Mouse (Mus musculus): ENCODE data around the gene Gm6034. TPM values are rescaled to one million over a fixed set of nuclear protein-coding genes. Genes with fewer than 3 reads are reported as not detected.
"Not testable (repeated sequence)": the region's sequence is repeated elsewhere in the genome, so short reads cannot be mapped to it uniquely, and the experiment has no call there.

The Gm6034 gene
- total RNA-seq (2022), result not detected

DNA sequence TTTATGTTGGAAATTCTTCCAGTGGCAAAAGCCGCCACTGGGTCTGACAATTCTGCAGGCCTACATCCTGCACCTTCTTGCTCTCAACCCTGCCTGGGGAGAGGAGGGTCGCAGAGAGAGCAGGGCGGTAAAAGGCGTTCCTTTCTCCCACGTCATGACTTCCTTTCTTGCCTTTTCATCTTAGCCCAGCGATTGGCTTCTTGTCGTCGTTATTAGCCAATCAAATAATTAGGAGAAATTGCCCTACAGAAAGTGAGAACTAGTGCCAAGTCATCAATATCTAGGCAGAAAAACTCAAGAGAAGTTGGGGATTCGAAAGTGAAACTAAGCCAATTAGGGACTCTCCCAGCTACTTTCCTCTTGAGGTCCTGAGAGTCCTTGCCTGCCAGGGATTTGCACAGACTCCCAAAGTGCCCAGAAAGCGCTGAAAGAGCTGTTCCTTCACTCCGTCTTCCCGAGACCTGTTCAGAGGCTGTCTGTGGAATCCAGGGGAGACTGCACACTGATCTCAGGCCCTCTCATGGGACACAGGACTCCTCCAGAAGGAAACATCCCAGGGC, at the start of gene Gm6034, which contains the start of gene H2-T22:
Gene Gm6034 (plus strand): TSS at position 352 of the 560 bp plus-strand sequence.
Gene H2-T22 (minus strand): TSS at position 138 of the 560 bp plus-strand sequence.
- peak in 1 of 2 experiments; percentile 68 for DNase-seq (ENCODE audit: low spot score in 2 of 2)

DNA sequence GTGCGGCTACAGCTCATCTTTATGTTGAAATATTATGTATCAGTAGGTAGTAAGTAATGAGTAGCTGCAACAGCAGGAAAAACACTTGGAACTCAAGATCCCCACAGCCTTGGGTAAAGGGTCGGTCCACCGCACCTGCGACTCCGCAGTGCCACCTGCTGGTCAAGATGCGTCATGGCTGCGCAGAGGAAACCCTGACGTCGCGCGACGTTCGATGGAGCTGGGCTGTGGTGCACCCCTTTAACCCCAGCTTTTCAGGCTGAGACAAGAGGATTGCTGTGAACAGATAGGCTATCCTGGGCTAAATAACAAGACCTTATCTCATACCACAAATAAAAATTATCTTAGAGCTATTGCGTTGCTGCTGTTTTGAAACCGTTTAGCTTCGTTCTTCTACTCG, 49.1 kb upstream of the Gm6034 start:
- peak; percentile 44 to 48 for DNase-seq (ENCODE audit: low spot score in 2 of 2)

GRCm38 (mm10) chr17:35994175-35994878, 48.4 kb upstream of the Gm6034 start:
- peak; percentile 71 to 74 for DNase-seq (ENCODE audit: low spot score in 2 of 2)

DNA sequence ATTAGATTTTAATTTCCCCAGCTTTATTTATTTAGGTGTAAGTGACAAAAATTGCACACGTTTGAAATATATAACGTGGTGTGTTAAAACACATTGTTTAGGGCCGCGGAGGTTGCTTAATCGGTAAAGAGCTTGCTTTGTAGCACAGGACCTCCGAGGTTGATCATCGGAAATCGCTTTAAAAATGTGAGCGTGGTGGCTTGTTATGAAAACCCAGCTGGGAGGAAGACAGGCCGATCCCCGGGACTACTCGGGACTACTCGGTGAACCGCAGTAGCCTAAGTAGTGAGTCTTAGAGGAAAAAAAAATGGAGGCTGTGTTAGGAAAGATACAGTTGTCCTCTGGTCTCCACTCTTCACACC, 47.9 kb upstream of the Gm6034 start:
- no peak for DNase-seq (ENCODE audit: low spot score in 2 of 2)

DNA sequence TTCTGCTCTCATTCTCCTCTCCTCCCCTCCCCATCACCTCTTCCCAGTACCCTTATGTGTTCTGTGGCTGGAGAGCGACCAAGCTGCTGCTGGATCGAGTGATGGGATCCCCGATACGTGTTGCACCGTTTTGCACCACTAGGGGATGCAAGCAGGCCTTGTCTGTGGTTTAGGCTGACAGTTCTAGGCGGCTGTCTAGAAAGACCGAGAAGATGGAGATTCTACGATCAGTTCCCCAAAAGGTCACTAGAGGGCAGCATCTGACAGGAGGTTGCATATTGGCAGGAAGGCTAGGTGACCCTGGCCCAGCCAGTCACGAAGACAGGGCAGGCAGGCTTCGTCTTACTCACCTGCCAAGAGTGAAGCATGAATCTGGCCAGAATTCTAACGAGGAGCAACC, 45.8 kb upstream of the Gm6034 start:
- peak; percentile 81 to 90 for DNase-seq (ENCODE audit: low spot score in 2 of 2)

DNA sequence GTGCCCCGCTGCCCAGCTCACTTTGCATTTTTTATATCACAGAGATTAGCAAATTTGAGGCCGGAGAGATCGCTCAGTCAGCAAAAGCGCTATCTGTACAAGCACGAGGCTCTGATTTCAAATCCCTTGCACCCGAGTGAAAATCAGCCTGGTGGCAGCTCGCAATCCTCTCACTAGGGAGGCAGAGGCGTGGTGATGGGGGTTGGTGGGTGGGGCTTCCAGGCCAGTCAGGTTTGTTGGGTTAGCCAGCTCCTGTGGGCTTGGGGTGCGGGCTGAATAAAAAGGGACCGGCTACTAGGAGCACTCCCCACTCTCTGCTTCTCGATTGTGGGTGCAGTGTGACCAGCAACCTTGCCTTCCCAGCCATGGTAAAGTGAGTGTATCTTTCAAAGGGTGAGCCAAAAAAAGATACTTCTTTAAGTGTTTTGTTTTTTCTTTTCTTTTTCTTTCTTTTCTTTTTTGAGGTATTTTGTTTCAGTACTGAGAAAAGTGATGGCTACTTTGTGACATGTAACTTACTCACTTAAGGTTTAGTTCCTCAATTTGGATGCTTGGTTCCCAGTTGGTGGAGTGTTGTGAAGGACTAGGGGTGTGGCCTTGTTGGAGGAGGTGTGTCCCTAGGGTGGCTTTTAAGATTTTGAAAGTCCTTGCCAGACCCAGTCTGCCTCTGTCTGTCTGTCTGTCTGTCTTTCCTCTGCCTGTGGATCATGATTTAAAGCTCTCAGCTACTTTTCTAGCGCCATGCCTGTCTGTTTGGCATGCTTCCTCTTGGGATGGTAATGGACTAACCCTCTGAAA, 44.8 kb upstream of the Gm6034 start:
- no peak for DNase-seq (ENCODE audit: low spot score in 2 of 2)

DNA sequence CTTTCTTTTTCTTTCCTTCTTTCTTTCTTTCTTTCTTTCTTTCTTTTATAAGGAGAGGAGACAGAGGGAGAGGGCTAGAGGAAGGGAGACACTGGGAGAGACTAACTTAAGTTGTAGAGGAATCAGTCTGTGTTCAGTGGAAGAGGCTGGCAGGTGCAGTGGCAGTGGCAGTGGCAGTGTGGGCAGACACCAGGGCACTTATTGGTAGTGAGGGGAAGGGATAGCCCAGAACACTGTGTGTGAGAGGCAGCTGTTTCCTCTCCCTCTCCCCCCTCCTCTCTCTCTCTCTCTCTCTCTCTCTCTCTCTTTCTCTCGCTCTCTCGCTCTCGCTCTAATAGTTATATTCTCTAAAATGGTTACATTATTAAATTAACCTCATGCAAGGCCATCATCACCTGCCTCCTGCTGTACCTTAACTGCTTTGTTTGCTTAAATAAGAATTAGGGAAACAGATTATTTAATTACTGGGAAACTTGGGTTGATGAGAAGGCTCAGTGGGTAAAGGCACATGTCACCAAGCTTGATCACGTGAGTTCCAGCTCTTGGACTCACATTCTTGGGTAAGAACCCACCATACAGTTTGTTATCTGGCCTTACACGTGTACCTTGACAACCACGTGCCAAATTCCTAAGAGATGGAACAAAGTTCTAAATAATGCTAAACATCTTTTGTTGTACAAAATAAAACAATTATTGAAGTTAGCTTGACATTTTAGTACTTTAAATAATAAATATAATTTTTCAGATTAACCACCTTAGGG, 44.0 kb upstream of the Gm6034 start:
- DNase-seq (ENCODE audit: low spot score in 2 of 2), result no peak

DNA sequence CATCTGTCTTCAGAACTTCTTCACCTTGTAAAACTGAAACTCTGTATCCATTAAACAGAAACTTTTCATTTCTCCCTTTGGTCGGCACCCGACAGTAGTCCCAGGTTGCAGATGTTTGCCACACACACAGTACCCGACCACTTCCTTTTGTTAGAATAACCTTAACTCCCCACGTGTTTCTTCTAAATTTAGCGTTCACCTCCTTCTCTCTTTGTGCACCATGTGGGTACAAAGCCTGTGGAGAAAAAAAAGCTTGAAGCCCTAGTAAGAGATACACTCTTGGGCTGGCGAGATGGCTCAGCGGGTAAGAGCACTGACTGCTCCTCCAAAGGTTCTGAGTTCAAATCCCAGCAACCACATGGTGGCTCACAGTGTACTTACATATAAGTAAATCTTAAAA, 43.4 kb upstream of the Gm6034 start:
- DNase-seq (ENCODE audit: low spot score in 2 of 2), result no peak

- DNase-seq (ENCODE audit: low spot score in 2 of 2), result no peak
Observed at GRCm38 (mm10) chr17:36000349-36000748, 42.4 kb upstream of the Gm6034 start.

GRCm38 (mm10) chr17:36001121-36001897, 41.5 kb upstream of the Gm6034 start:
- no peak for DNase-seq (ENCODE audit: low spot score in 2 of 2)

- DNase-seq (ENCODE audit: low spot score in 2 of 2), result peak in 1 of 2 experiments; percentile 79
Observed at GRCm38 (mm10) chr17:36001966-36002365, 40.8 kb upstream of the Gm6034 start.

GRCm38 (mm10) chr17:36003331-36003730, 39.4 kb upstream of the Gm6034 start:
- DNase-seq (ENCODE audit: low spot score in 2 of 2), result no peak

- not testable (repeated sequence) for DNase-seq (ENCODE audit: low spot score in 2 of 2)
Observed at GRCm38 (mm10) chr17:36004409-36004808, 38.4 kb upstream of the Gm6034 start.

- no peak for DNase-seq (ENCODE audit: low spot score in 2 of 2)
Observed at GRCm38 (mm10) chr17:36014977-36015376, 27.8 kb upstream of the Gm6034 start.

DNA sequence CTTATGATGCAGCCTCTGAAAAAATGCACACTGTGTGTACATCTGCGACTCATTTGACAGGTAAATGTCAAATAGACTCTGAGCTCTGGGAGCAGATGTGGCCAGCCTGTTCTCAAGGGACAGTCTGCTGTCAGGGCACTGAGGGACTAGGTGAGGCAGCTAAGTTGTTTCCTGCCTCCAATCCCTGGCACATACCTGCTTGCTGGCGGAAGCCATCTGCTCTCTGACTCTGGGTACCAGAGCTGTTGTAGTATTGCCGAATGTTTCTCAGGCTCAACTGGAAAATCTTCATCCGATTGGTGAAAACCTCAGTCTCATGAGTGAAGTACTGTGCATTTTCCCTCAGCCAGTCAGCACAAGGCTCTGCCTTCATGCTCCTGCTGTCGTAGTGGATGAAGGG, 25.7 kb upstream of the Gm6034 start:
- no peak for DNase-seq (ENCODE audit: low spot score in 2 of 2)

DNA sequence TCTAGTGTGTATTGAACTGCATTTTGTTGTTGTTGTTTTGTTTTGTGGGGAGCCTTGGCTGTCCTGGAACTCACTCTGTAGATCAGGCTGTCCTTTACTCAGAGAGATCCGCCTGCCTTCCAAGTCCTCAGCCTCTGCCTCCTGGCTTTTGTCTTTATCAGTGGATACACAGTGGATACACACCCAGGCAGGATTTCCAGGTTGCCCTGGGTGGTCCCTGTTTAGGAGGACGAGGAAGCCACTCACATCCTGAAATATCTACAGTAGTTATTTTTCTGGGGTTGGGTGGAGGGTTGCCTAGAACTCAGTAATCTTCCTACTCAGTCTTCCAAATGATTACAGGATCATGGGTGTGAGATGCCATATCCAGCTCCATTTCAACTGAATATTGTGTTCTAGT, 23.8 kb upstream of the Gm6034 start:
- no peak for DNase-seq (ENCODE audit: low spot score in 2 of 2)

DNA sequence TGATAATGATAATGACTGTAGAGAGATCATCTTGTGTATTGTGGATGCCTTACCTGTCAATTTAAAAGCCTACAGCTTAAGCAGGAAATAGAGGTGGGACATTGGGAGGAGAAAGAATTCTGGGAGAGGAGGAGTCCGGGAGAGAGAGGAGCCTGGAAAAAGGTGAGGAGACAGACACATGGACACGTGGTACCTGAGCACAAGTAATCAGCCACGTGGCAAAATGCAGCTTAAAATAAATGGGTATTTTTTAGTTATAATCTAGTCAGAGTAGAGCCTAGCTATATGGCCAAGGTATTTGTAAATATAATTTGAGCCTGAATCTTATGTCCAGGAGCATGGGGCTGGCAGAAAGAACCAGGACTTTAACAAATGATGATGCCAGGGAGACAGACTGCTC, 23.2 kb upstream of the Gm6034 start:
- DNase-seq (ENCODE audit: low spot score in 2 of 2), result no peak

DNA sequence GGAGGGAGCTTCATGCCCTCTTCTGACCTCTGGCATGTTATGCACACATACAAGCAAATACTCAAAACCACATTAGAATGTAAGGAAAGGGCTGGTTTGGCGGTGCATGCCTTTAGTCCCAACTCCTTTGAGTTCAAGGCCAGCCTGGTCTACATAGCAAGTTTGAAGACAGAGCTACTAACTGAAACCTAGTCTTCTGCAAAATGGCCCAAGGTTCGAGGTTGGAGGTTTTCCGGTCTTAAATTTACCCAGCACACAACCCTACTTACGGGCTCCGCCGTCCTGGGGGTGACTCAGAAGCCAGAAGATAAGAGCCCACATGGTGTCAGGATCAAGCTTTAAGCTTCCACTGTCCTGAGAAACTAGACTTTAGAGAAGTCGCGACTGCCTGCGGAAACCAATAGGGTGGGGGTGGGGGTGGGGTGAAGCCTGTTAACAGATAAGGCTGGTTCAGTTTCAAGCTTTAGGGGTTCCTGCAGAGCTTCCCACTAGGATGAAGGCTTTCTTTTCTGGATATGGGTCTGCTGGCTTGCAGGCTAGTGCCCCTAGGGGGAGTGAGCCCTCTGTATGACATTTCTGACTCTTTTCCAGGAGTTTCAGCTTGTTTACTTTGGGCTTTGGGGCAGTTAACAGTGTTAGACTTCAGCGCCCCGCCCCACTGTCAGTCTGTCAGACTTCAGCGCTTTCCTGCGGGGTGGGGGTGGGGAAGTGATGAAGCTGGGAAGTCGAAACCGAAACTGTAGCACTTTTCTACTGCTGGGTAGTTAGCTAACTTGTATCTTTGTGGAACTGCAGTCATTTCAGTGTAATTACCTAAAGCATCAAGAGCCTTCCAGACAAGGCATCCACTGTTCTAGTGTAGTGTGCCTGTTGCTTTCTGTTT, 22.3 kb upstream of the Gm6034 start, which contains the start of gene H2-T24:
Gene H2-T24 (minus strand): TSS at position 370 of the 883 bp plus-strand sequence.
- DNase-seq (ENCODE audit: low spot score in 2 of 2), result no peak

DNA sequence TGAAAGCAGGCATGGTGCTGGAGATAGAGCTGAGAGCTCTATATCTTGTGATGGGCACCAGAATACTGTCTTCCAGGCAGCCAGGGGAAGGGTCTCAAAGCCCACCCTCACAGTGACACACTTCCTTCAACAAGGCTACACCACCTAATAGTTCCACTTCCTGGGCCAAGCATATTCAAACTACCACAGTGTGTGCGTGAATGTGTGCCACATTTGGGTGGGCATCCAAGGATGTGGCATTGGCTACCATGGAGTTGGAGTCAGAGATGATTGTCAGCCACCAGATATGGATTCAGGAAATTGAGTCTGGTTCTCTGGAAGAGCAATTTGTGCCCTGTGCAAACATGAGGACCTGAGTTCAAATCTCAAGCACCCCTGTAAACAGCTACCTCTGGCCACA, 21.5 kb upstream of the Gm6034 start:
- DNase-seq (ENCODE audit: low spot score in 2 of 2), result no peak

DNA sequence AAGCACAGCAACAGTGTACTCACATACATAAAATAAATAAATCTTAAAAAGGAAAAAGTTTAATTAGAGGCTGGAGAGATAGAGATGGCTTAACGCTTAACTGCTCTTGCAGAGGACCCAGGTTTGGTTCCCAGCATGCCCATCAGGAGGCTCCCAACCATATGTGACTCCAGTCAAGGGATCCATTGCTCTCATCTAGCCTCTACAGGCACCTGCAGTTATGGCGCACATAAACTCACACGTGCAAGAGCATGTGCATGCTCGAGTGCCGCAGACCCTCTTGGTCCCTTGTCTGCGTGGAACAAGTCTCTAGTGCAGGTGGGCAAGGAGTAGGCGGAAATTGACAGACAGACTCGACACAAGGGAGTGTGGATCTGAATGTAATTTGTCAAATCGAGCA, 20.7 kb upstream of the Gm6034 start:
- DNase-seq (ENCODE audit: low spot score in 2 of 2), result no peak
